Mouse (Mus musculus) lung, embryonic 16.5 days (tissue): Measurements from ENCODE around the gene Hnrnpul2. TPM values are rescaled to one million over a fixed set of nuclear protein-coding genes. Genes with fewer than 3 reads are reported as not detected.

Experiments used
- ATAC-seq: fragments of 200-750 bp; cut with Nextera tagmentation; 2 replicates; pipeline ENCODE4 v1.8.0; 2017; ENCODE audit warnings: low read depth, mild to moderate bottlenecking, moderate library complexity
- H3K27ac ChIP-seq: fragments of 300-500 bp; sonication (generic); 2 replicates; pipeline ENCODE4 v1.5.1; 2014; ENCODE audit warnings: mild to moderate bottlenecking, control low read depth, low read length
- H3K27me3 ChIP-seq: fragments of 300-500 bp; sonication (generic); 2 replicates; pipeline ENCODE4 v1.6.1; 2014; ENCODE audit warnings: low read depth, low read length, mixed read lengths; ENCODE audit not compliant: control insufficient read depth, insufficient read depth
- H3K36me3 ChIP-seq: fragments of 300-500 bp; sonication (generic); 2 replicates; pipeline ENCODE4 v1.6.1; 2014; ENCODE audit warnings: low read length; ENCODE audit not compliant: control insufficient read depth, insufficient read depth
- H3K4me1 ChIP-seq: fragments of 300-500 bp; sonication (generic); replicated peaks from 2 replicates; pipeline ENCODE4 v1.6.1; 2014; ENCODE audit warnings: low read length, mixed read lengths; ENCODE audit not compliant: control insufficient read depth, insufficient read depth
- H3K4me2 ChIP-seq: fragments of 300-500 bp; sonication (generic); 2 replicates; pipeline ENCODE4 v1.6.1; 2014; ENCODE audit warnings: low read depth, low read length, control low read depth
- H3K4me3 ChIP-seq: fragments of 300-500 bp; sonication (generic); 2 replicates; pipeline ENCODE4 v1.5.1; 2014; ENCODE audit warnings: mild to moderate bottlenecking, low read length, control low read depth
- H3K9ac ChIP-seq: fragments of 300-500 bp; sonication (generic); 2 replicates; pipeline ENCODE4 v1.6.1; 2014; ENCODE audit warnings: low read length, control low read depth
- H3K9me3 ChIP-seq: fragments of 300-500 bp; sonication (generic); 2 replicates; pipeline ENCODE4 v1.6.1; 2016; ENCODE audit warnings: low read length; ENCODE audit not compliant: control insufficient read depth
- WGBS: fragments of 180-500 bp; shearing (Covaris S2); extraction: QIAGEN DNeasy Blood & Tissue Kit; methylation state at CpG from one replicate; pipeline ENCODE4 v1.1.7; 2014; 5-methylcytosine and 5-hydroxymethylcytosine counted together
- polyA plus RNA-seq: library from polyadenylated mRNA; unstranded; fragments of >200 nt; fragmentation: Nextera tagmentation; extraction: Ambion mirVana; gene quantifications from 2 replicates; pipeline ENCODE4 v1.2.1, GENCODE M21; 2015

Hnrnpul2 gene
- polyA plus RNA-seq, 1 experiment from 2014 or later = 4.4 TPM

DNA sequence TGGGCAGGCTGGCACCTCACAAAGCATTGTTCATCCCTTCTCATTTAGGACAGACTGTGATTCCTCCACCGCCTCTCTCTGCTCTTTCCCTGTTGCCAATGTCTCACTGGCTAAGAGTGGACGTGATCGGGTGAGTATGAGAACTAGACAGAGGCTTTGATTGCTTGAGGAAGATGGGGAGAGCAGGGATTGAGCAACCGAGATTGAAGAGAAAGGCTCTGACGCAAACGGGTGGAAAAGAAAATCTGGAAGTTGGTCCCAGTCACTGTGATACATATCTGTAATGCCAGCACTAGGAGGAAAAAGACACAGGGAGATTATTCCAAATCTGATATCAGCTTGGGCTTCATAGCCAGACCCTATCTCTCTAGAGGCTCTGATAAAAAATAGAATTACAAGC lies 23.2 kb downstream of the Hnrnpul2 start:
- 84% methylated on average over 6 of the region's 6 CpGs for whole genome bisulfite sequencing
- H3K4me3 ChIP-seq = no peak overlapping the region
- H3K27me3 ChIP-seq = no peaks in the 10 kb centered on the region

DNA sequence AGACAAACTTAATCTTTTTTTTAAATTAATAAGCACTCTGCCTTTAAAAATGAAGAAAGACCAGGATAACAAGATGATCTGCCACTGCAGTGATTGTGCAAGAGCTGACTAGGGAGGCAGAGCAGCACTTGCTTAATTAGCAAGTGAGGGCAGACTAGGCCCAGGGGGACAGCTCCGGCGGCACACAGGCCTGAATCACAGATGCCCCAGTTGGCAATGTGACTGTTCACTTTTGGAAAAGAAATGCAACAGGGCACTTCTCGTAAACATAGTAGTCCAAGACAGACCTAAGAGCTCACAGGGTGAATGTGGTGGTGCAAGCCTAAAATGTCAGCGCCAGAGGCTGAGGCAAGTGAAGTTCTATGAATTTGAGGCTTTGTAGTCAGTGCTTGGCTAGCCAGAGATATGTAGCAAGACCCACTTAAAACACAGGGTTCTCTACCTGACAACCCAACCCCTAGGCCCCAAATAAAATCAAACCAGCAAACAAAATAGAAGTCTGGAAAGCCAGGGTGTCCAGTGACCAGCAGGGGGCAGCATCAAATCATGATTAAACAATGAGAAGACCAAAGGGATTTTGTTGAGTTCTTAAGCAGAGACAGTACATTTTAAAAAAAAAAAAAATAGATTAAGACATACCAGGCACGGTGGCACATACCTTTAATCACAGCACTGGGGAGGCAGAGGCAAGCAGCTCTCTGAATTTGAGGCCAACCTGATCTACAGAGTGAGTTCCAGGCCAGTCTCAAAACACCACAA lies 24.7 kb downstream of the Hnrnpul2 start:
- Histone ChIP-seq H3K36me3 (peaks cover 12% of the 10 kb centered on the region), H3K9me3 (no peaks in the 10 kb centered on the region), H3K4me3 (no peak overlapping the region), H3K27ac (no peak overlapping the region), H3K4me2 (no peak overlapping the region), H3K4me1 (peaks cover 10% of the 10 kb centered on the region), H3K9ac (no peak overlapping the region), H3K27me3 (no peaks in the 10 kb centered on the region)
- WGBS = 61% methylated on average over 5 of the region's 5 CpGs
- 0 out of 2 replicates have a peak, but pooled peaks have one; percentile 1 for ATAC-seq

More for the DNA sequence above, 23.2 kb downstream of the Hnrnpul2 start:
- Histone ChIP-seq H3K9me3 (no peaks in the 10 kb centered on the region), H3K27ac (no peak overlapping the region), H3K9ac (no peak overlapping the region), H3K4me1 (peaks cover 18% of the 10 kb centered on the region), H3K4me2 (no peak overlapping the region), H3K36me3 (peaks cover 12% of the 10 kb centered on the region)
- no peak for ATAC-seq

DNA sequence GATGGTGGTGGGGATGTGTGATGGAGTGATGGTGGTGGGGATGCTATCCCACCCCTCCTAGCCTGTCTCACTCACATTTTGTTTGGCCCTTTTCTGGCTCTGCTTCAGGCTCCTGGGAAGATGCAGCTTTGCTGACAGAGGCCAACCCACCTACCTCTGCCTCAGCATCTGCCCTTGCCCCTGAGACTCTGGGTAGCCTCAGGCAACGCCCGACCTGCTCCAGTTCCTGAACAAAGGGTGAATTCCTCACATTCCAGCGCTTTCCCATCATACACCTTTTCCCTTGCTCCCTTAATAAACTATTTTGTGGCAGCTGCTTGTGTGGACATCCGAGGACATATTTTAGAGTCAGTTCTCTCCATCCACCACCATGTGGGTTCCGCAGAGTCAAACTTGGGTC lies 28.5 kb downstream of the Hnrnpul2 start:
- Histone ChIP-seq H3K27me3 (no peaks in the 10 kb centered on the region), H3K27ac (no peak overlapping the region), H3K36me3 (peaks cover 12% of the 10 kb centered on the region), H3K9ac (no peak overlapping the region), H3K4me3 (no peak overlapping the region), H3K4me1 (no peaks in the 10 kb centered on the region), H3K4me2 (no peak overlapping the region), H3K9me3 (no peaks in the 10 kb centered on the region)
- 65% methylated on average over 5 of the region's 5 CpGs for WGBS
- no peak for ATAC-seq

DNA sequence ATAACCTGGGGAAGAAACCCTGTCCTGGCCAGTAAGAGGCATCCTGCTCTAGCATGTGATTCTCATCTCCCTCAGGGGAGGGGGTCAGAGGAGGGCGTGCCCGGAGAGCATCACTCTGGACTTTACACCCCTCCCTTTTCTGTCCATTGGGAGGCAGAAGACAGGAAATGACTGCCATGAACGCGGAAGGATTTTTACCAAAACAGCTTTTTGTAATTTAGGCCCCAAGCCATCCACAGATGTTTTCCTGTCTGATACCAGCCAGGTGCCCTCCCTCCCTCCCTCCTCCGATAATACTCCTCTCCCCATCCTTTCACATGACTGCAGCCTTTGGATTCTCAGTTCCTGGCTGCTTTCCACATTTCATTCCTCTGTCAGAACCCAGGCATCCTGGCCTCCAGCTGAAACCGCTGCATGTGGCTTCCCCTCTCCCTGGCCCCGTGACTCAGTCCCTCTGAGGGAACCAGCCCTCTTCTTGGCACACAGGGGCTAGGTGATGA lies 30.6 kb downstream of the Hnrnpul2 start, which contains the start of gene Lrrn4cl:
TSS of gene Lrrn4cl (plus strand) at position 367 of the 500 bp plus-strand sequence.
- H3K4me3 ChIP-seq = no peak within 1 kb of the TSS
- no peaks in the 10 kb centered on the region for H3K9me3 ChIP-seq
- no peaks in the 10 kb centered on the region for H3K4me1 ChIP-seq
- no peaks in the 10 kb centered on the region for H3K27me3 ChIP-seq
- peak; percentile 76; the same call in 1 of the 2 replicates for ATAC-seq
- H3K36me3 ChIP-seq = peaks cover 12% of the 10 kb centered on the region
- H3K27ac ChIP-seq = no peak within 1 kb of the TSS
- peak within 1 kb of the TSS; percentile 14; the same call in 1 of the 2 replicates for H3K9ac ChIP-seq
- peak within 1 kb of the TSS; percentile 11 for H3K4me2 ChIP-seq
- WGBS = 19% methylated on average over 7 of the region's 7 CpGs

DNA sequence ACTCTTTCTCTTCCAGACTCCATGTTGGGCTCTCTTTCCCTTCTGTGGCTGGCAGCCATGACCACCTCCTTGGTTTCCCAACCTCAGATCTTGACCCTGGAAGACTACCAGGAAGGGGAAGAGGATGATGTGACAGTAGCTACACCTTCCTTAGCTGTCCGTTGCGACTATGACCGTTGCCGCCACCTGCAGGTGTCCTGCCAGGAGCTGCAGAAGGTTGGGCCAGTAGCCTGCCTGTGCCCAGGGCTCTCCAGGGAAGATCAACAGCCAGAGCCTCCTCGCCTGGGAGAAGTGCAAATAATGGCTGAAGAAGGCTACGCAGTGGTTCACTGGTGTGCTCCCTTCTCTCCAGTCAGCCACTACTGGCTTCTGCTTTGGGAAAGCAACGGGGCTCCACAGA lies 31.8 kb downstream of the Hnrnpul2 start:
- peak; percentile 40 for ATAC-seq
- Histone ChIP-seq H3K9me3 (no peaks in the 10 kb centered on the region), H3K4me2 (no peak overlapping the region), H3K27me3 (no peaks in the 10 kb centered on the region), H3K4me1 (no peaks in the 10 kb centered on the region), H3K36me3 (peaks cover 8% of the 10 kb centered on the region; the same call in 1 of the 2 replicates), H3K4me3 (no peak overlapping the region), H3K27ac (no peak overlapping the region), H3K9ac (peak overlapping the region; percentile 10; the same call in 1 of the 2 replicates)
- WGBS = 35% methylated on average over 7 of the region's 7 CpGs

DNA sequence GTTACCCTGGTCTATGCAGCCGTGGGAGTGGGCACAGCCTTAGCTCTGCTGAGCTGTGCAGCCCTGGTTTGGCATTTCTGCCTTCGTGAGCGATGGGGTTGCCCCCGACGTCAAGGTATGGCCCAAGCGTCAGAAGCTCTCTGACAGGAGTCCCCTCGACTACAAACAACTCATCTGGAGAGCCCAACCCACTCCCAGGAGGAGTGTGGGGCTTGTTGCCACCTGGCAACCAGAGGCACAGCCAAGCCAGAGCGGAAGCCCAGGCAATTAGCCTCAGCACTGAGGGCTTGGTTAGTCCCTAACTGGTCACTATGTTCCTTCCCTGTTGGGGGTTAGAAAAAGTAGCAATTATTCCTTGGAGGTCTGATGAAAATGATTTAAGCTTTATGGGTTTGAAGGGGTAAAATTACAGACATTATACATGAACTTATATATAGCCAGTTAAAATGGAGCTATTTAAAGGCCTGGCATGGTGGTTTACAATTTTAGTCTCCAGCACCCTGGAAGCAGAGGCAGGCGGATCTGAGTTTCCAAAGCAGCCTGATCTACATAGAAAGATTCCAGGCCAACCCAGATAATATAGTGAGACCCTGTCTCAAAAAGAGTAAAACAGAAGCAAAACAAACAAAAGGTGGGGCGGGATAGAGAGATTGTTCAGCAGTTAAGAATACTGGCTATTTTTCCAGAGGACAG lies 32.6 kb downstream of the Hnrnpul2 start:
- Histone ChIP-seq H3K4me2 (no peak overlapping the region), H3K9me3 (no peaks in the 10 kb centered on the region), H3K27me3 (no peaks in the 10 kb centered on the region), H3K27ac (no peak overlapping the region), H3K4me1 (no peaks in the 10 kb centered on the region), H3K9ac (no peak overlapping the region; the same call in 1 of the 2 replicates), H3K4me3 (no peak overlapping the region), H3K36me3 (peaks cover 3% of the 10 kb centered on the region; the same call in 1 of the 2 replicates)
- ATAC-seq = peak; percentile 22; the same call in 1 of the 2 replicates
- WGBS = 47% methylated on average over 10 of the region's 10 CpGs

DNA sequence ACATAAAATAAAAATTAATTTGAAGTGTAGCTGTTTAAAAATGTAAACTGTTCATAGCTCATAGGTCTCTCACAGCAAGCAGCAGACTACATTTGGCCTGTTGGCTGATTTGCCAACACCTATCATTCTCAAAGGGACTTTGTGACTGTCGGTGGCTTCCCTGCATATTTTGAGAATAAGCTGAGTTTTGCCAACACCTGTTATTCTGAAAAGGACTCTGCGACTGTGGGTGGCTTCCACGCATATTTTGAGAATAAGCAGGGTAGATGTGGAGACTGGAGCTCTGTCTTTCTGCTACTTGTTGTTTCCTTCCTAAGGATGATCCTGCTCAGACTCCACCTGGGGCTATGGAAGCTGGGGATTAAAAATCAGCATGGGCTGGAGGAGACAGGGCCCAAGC lies 33.3 kb downstream of the Hnrnpul2 start:
- no peaks in the 10 kb centered on the region for H3K36me3 ChIP-seq
- no peak overlapping the region for H3K4me3 ChIP-seq
- H3K4me2 ChIP-seq = no peak overlapping the region
- ATAC-seq = no peak
- no peaks in the 10 kb centered on the region for H3K27me3 ChIP-seq
- no peak overlapping the region for H3K27ac ChIP-seq
- no peaks in the 10 kb centered on the region for H3K4me1 ChIP-seq
- 78% methylated on average over 3 of the region's 3 CpGs for WGBS
- no peaks in the 10 kb centered on the region for H3K9me3 ChIP-seq
- H3K9ac ChIP-seq = no peak overlapping the region

DNA sequence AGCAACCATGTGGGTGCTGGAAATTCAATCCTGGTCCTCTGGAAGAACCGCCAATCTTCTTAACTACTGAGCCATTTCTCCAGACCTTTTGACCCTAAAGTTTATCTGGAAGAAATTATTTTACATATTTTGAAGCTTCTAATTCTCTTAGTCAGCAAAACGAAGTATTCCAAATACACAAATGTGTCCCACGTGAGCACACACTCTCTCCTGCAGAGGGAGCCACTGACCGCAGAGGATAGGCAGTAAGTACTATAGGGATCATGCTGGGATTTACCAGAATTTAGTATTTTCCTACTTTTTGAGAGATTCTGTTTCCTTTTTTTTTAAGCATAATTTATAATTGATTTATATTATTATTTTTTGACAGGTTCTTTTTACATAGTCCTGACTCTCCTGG lies 37.9 kb downstream of the Hnrnpul2 start:
- Histone ChIP-seq H3K4me3 (no peak overlapping the region), H3K4me1 (no peaks in the 10 kb centered on the region), H3K9me3 (no peaks in the 10 kb centered on the region), H3K4me2 (no peak overlapping the region), H3K36me3 (no peaks in the 10 kb centered on the region), H3K9ac (no peak overlapping the region), H3K27me3 (no peaks in the 10 kb centered on the region), H3K27ac (no peak overlapping the region)
- no peak for ATAC-seq
- 31% methylated on average over 4 of the region's 4 CpGs for WGBS

DNA sequence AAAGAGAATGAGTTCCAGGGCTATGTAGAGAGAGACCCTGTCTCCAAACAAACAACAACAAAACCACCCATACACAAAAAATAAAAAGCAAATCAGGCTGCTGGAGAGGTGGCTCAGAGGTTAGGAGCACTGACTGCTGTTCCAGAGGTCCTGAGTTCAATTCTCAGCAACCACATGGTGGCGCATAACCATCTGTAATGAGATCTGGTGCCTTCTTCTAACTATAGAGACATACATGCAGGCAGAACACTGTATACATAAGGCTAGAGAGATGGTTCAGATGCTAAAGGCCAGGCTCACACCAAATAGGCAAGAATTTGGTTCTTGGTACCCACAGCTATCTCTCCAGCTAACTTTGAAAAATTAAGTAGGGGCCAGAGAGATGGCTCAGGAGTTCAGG lies 39.2 kb downstream of the Hnrnpul2 start:
- 16% methylated on average over 1 of the region's 1 CpGs for WGBS
- Histone ChIP-seq H3K36me3 (no peaks in the 10 kb centered on the region), H3K27me3 (no peaks in the 10 kb centered on the region), H3K27ac (no peak overlapping the region), H3K4me3 (no peak overlapping the region), H3K4me2 (no peak overlapping the region), H3K9me3 (no peaks in the 10 kb centered on the region), H3K9ac (no peak overlapping the region), H3K4me1 (no peaks in the 10 kb centered on the region)
- no peak for ATAC-seq
